Mouse (Mus musculus): ENCODE measurements around the gene Gmppa. TPM values are rescaled to one million over a fixed set of nuclear protein-coding genes. Genes with fewer than 3 reads are reported as not detected.

Gmppa gene
- polyA plus RNA-seq (2014; fragmentation: Illumina TruSeq; extraction: RNeasy Lipid Tissue Mini Kit (QIAGEN cat#74804); ENCODE audit: low read depth, low replicate concordance) = 4.3 TPM

GRCm38 (mm10) chr1:75435475-75436328 lies at the start of gene Gmppa:
TSS of gene Gmppa (plus strand) at chr1:75435930.

DNA sequence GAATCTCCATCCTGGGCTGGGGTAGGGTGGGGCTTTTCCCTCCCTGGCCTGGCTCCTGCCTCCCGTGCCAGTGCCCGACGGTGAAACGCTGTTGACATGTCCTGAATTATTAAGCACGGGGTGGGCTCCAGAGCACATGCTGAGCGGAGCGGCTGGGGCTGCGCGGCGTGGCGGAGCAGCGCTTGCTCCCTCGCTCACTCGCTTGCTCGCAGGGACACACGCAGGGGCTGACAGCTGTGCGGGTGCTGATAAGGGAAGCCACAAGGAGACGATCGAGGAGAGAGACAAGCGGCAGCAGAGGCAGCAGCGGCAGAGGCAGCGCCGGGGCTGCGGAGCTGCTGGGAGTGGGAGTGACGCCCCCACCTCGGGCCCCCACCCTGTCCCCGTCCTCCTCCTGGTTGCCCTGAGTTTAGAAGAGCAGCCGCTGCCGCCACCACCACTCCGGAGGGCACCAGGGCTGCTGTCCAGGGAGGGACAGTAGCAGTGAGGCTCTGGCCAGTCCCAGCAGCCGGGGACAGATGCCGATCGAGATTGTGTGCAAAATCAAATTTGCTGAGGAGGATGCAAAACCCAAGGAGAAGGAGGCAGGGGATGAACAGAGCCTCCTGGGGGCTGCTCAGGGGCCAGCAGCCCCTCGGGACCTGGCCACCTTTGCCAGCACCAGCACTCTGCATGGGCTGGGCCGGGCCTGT lies 14.7 kb downstream of the Gmppa start, which contains the start of gene Asic4:
Asic4 (plus strand) TSS at position 123 of the 692 bp plus-strand sequence.

GRCm38 (mm10) chr1:75478916-75479634 lies 43.3 kb downstream of the Gmppa start, which contains the start of the genes Chpf and Tmem198:
TSS of gene Chpf (minus strand) at chr1:75479307.
TSS of gene Tmem198 (plus strand) at chr1:75479532.

Other genes with a start within 250 kb of the Gmppa start
- gene Ankzf1, start 243.8 kb upstream of the Gmppa start, polyA plus RNA-seq (2014; fragmentation: Illumina TruSeq; extraction: RNeasy Lipid Tissue Mini Kit (QIAGEN cat#74804); ENCODE audit: low read depth, low replicate concordance) = 6.7 TPM
- gene Atg9a, start 243.7 kb upstream of the Gmppa start, polyA plus RNA-seq (2014; fragmentation: Illumina TruSeq; extraction: RNeasy Lipid Tissue Mini Kit (QIAGEN cat#74804); ENCODE audit: low read depth, low replicate concordance) = 10.1 TPM
- 137 TPM for gene Glb1l, start 225.1 kb upstream of the Gmppa start, polyA plus RNA-seq (2014; fragmentation: Illumina TruSeq; extraction: RNeasy Lipid Tissue Mini Kit (QIAGEN cat#74804); ENCODE audit: low read depth, low replicate concordance)
- gene Stk16, start 225.1 kb upstream of the Gmppa start, polyA plus RNA-seq (2014; fragmentation: Illumina TruSeq; extraction: RNeasy Lipid Tissue Mini Kit (QIAGEN cat#74804); ENCODE audit: low read depth, low replicate concordance) = 19.9 TPM
- gene Tuba4a, start 216.1 kb upstream of the Gmppa start, polyA plus RNA-seq (2014; fragmentation: Illumina TruSeq; extraction: RNeasy Lipid Tissue Mini Kit (QIAGEN cat#74804); ENCODE audit: low read depth, low replicate concordance) = 14.7 TPM
- not detected for gene A630095N17Rik, start 203.8 kb upstream of the Gmppa start, polyA plus RNA-seq (2014; fragmentation: Illumina TruSeq; extraction: RNeasy Lipid Tissue Mini Kit (QIAGEN cat#74804); ENCODE audit: low read depth, low replicate concordance)
- 13.9 TPM for gene Dnajb2, start 199.5 kb upstream of the Gmppa start, polyA plus RNA-seq (2014; fragmentation: Illumina TruSeq; extraction: RNeasy Lipid Tissue Mini Kit (QIAGEN cat#74804); ENCODE audit: low read depth, low replicate concordance)
- gene Ptprn, start 171.4 kb upstream of the Gmppa start, polyA plus RNA-seq (2014; fragmentation: Illumina TruSeq; extraction: RNeasy Lipid Tissue Mini Kit (QIAGEN cat#74804); ENCODE audit: low read depth, low replicate concordance) = not detected
- gene Resp18, start 157.5 kb upstream of the Gmppa start, polyA plus RNA-seq (2014; fragmentation: Illumina TruSeq; extraction: RNeasy Lipid Tissue Mini Kit (QIAGEN cat#74804); ENCODE audit: low read depth, low replicate concordance) = not detected
- gene Dnpep, start 117.9 kb upstream of the Gmppa start, polyA plus RNA-seq (2014; fragmentation: Illumina TruSeq; extraction: RNeasy Lipid Tissue Mini Kit (QIAGEN cat#74804); ENCODE audit: low read depth, low replicate concordance) = 0.81 TPM
- gene Des, start 75.6 kb upstream of the Gmppa start, polyA plus RNA-seq (2014; fragmentation: Illumina TruSeq; extraction: RNeasy Lipid Tissue Mini Kit (QIAGEN cat#74804); ENCODE audit: low read depth, low replicate concordance) = 0.40 TPM
- 1.1 TPM for gene Speg, start 60.6 kb upstream of the Gmppa start, polyA plus RNA-seq (2014; fragmentation: Illumina TruSeq; extraction: RNeasy Lipid Tissue Mini Kit (QIAGEN cat#74804); ENCODE audit: low read depth, low replicate concordance)
- not detected for gene Asic4, start 14.5 kb downstream of the Gmppa start, polyA plus RNA-seq (2014; fragmentation: Illumina TruSeq; extraction: RNeasy Lipid Tissue Mini Kit (QIAGEN cat#74804); ENCODE audit: low read depth, low replicate concordance)
- 0.40 TPM for gene Chpf, start 43.4 kb downstream of the Gmppa start, polyA plus RNA-seq (2014; fragmentation: Illumina TruSeq; extraction: RNeasy Lipid Tissue Mini Kit (QIAGEN cat#74804); ENCODE audit: low read depth, low replicate concordance)
- gene Tmem198, start 43.6 kb downstream of the Gmppa start, polyA plus RNA-seq (2014; fragmentation: Illumina TruSeq; extraction: RNeasy Lipid Tissue Mini Kit (QIAGEN cat#74804); ENCODE audit: low read depth, low replicate concordance) = not detected
- not detected for gene Obsl1, start 70.5 kb downstream of the Gmppa start, polyA plus RNA-seq (2014; fragmentation: Illumina TruSeq; extraction: RNeasy Lipid Tissue Mini Kit (QIAGEN cat#74804); ENCODE audit: low read depth, low replicate concordance)
- gene Inha, start 71.1 kb downstream of the Gmppa start, polyA plus RNA-seq (2014; fragmentation: Illumina TruSeq; extraction: RNeasy Lipid Tissue Mini Kit (QIAGEN cat#74804); ENCODE audit: low read depth, low replicate concordance) = not detected
- 1.5 TPM for gene Stk11ip, start 85.6 kb downstream of the Gmppa start, polyA plus RNA-seq (2014; fragmentation: Illumina TruSeq; extraction: RNeasy Lipid Tissue Mini Kit (QIAGEN cat#74804); ENCODE audit: low read depth, low replicate concordance)
- 0.20 TPM for gene Slc4a3, start 110.3 kb downstream of the Gmppa start, polyA plus RNA-seq (2014; fragmentation: Illumina TruSeq; extraction: RNeasy Lipid Tissue Mini Kit (QIAGEN cat#74804); ENCODE audit: low read depth, low replicate concordance)